Mouse (Mus musculus): ENCODE data around the gene Cldn7.

The Cldn7 gene

GRCm38 (mm10) chr11:70017199-70017767 is 52.7 kb downstream of the Cldn7 start:
- no peak for DNase-seq

Data from cerebellum, adult 9-11 months (tissue).